Mouse (Mus musculus): Measurements from ENCODE around the gene Nek10. TPM values are rescaled to one million over a fixed set of nuclear protein-coding genes. Genes with fewer than 3 reads are reported as not detected.

Nek10 gene
- polyA plus RNA-seq, 1 experiment, result 0.96 TPM

DNA sequence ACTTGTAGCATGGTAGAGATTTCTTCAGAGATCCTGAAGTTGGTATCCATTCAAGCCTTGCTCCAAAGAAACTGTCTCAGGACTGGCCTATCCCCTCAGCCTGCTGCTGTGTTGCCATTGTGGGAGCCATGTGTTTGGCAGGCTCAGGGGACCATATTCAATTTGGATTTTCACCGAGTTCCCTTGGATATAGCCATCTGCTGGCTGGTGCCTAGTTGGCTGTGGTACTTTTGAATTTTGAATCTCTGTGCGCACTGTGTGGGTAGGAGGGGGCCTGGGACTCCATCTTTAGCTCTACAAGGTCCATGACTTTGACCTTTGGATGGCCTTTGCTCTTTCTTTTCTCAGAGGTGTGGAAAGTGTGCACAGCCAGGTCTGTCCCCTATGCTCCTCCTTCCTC is 66.8 kb downstream of the Nek10 start:
- no peak for DNase-seq (ENCODE audit: extremely low spot score in 1 of 2, low spot score in 1 of 2)

DNA sequence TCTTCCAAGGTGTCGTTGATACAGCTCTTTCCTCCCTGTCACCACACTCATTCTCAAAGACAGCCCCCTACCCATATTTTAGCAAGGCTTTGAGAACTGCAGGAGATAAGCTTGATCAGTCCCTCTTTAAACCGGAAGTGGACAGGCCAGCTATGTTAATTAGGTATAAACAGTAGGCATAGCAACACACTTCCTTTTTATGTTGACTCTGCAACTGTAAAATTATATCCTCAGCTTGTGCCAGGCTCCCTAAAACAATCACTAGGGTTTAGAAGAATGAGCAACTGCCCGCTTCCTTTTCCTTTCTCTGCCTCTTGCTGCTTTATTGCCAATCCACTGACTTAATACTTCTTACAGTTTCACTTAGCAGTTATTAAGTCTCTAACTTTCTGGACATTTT is 67.2 kb downstream of the Nek10 start:
- no peak for DNase-seq (ENCODE audit: extremely low spot score in 1 of 2, low spot score in 1 of 2)

- DNase-seq (ENCODE audit: extremely low spot score in 1 of 2, low spot score in 1 of 2), result no peak
Measured at GRCm38 (mm10) chr14:14871121-14871520, 67.9 kb downstream of the Nek10 start.

DNA sequence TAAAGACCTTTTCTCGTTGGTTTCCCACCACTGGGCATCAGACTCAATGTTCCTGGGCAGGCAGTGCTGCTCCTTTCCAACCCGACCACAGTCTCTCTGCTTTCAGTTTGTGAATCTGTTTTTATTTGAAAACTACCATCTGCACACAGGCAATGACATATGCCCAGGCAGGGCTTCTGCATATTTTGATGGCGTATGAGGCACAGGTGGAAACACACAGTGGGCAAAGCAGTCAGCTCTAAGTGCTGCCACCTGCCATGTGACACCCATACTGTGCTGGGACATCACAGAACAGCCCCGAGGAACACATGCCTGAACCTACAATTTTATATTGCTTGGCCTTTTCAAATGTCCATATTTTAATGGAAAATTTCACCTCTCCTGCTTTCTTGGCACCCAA is 68.5 kb downstream of the Nek10 start:
- no peak for DNase-seq (ENCODE audit: extremely low spot score in 1 of 2, low spot score in 1 of 2)

- DNase-seq (ENCODE audit: extremely low spot score in 1 of 2, low spot score in 1 of 2), result no peak
Measured at GRCm38 (mm10) chr14:14893932-14894652, 90.9 kb downstream of the Nek10 start.

GRCm38 (mm10) chr14:14894776-14895175 is 91.6 kb downstream of the Nek10 start:
- DNase-seq (ENCODE audit: extremely low spot score in 1 of 2, low spot score in 1 of 2), result no peak

- DNase-seq (ENCODE audit: extremely low spot score in 1 of 2, low spot score in 1 of 2), result no peak
Measured at GRCm38 (mm10) chr14:14895363-14895762, 92.1 kb downstream of the Nek10 start.

GRCm38 (mm10) chr14:14896399-14897136 is 93.4 kb downstream of the Nek10 start:
- no peak for DNase-seq (ENCODE audit: extremely low spot score in 1 of 2, low spot score in 1 of 2)

DNA sequence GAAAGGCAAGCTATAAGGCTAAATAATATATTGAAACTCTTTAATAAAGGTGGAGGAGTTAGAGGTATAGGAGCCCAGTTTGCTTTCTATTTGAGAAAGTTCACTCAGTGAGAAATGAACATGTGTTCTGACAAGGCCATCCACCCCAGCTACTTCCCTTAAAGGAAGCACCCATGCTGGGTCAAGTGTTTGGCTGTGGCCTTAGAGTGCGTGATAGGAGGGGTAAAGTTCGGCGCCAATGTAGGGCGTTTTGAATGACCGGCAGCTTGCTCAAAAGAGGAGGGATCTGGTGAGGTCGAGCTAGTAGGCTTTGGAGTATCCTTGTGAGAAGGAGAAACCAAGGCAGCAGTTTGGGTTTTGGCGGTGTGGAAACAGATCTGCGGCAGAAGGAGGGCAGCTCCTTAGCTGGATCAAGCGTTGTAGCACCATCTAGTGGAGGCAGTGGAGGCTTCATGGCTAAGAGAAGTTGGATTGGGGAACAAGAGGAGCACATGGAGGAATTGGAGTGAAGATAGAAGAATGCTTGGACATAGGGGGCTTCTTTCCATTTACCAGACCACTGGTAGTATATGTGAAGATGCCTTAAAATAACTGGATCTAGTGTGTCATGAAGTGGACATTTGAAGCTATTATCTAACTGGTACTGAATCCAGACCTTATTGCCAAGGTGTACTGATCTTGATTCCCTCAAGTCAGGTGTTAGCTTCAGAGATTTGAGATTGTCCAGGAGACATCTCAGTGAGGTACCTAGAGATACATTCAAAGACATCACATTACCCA is 101.7 kb downstream of the Nek10 start:
- DNase-seq (ENCODE audit: extremely low spot score in 1 of 2, low spot score in 1 of 2), result peak; percentile 52 to 90

DNA sequence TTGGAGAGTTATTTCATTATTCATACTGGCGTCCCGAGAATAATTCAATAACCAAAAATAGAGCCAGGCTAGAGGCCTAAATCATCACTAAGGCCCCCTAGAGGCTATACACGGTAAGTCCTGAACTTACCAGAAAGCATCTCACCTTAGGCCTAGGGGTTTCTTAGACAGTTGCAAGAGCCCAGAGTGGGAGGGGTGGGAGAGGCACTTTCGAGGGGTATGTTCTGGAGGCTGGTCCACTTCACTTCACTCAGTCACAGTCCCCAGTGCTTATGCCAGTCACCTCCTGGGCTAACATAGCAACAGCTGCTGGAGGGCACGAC is 102.3 kb downstream of the Nek10 start:
- DNase-seq (ENCODE audit: extremely low spot score in 1 of 2, low spot score in 1 of 2), result no peak

DNA sequence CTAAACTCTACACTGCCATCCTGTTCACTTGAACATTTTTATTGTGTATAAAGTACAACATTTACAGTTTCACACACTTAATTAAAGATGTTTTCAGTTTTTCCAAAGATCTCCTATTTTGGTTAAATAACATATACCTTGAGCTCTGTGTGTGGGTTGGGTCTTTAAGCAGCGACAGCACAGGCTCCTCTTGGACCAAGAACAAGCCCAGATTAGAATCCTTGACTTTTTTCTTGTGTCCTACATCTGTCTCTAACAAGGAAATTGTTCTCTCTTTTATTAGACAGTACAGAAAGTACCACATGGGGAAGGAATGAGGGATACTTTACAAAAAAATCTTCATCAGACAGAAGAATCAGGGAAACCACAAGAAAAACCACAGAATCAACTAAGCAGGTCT is 122.4 kb downstream of the Nek10 start:
- DNase-seq (ENCODE audit: extremely low spot score in 1 of 2, low spot score in 1 of 2), result no peak

DNA sequence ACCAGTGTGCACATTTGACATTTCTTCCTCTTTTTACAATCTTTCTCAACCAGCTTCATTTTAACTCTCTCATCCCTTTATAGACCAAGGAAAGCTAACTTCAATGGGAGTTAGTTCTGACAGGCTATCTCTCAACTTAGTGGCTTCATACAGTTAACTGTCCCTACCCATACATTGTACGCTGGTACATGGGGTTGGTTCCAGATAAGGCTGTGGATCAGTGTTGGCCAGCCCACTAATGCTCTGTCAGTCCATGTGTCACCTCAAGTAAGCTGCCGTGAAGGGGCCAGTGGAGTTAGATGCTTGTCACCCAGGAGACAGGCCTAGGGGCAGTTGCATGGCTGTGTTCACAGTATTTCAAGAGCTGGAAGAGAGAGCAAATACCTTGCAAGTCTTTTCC is 124.3 kb downstream of the Nek10 start:
- DNase-seq (ENCODE audit: extremely low spot score in 1 of 2, low spot score in 1 of 2), result no peak

DNA sequence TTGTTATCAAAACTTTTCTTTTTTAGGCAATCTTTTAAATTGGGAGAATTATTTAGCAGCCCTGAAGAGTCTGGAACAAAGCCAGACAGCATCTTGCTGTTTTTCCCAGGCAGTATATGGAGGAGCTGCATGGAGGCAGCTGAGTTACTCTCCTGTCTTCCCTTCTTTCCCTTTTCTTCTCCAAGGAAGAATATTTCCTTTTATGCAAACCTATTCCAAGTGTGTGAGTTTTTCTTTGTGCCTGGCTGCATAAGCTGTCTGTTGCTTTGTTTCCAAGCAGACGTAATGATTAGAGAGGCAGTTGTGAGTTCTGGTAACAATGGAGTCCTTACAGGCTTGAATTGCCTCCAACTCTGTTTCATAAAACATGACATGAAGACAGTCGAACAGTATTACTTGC is 131.8 kb downstream of the Nek10 start:
- no peak for DNase-seq (ENCODE audit: extremely low spot score in 1 of 2, low spot score in 1 of 2)

- no peak for DNase-seq (ENCODE audit: extremely low spot score in 1 of 2, low spot score in 1 of 2)
Measured at GRCm38 (mm10) chr14:14945930-14946329, 142.7 kb downstream of the Nek10 start.

- no peak for DNase-seq (ENCODE audit: extremely low spot score in 1 of 2, low spot score in 1 of 2)
Measured at GRCm38 (mm10) chr14:14949023-14949422, 145.8 kb downstream of the Nek10 start.

DNA sequence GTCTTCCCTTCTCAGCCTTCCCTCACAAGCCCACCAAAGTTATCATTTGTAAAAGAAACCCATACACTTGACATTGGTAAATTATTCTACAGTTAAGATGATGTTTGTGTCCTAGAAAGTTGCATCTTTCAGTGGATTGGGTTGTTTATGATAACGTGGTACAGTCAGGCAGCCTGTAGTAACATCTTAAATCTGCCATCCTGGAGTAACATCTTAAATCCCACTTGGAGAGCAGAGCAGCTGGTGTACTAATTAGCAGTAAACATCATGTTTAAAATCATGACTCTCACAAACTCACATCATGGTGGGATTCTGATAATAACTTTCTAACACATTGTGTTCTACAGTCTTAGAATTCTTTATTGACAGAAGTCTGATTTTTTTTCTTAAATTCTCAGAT is 148.6 kb downstream of the Nek10 start:
- no peak for DNase-seq (ENCODE audit: extremely low spot score in 1 of 2, low spot score in 1 of 2)

GRCm38 (mm10) chr14:14959780-14960440 is 156.7 kb downstream of the Nek10 start:
- DNase-seq (ENCODE audit: extremely low spot score in 1 of 2, low spot score in 1 of 2), result peak in 1 of 2 experiments; percentile 34

DNA sequence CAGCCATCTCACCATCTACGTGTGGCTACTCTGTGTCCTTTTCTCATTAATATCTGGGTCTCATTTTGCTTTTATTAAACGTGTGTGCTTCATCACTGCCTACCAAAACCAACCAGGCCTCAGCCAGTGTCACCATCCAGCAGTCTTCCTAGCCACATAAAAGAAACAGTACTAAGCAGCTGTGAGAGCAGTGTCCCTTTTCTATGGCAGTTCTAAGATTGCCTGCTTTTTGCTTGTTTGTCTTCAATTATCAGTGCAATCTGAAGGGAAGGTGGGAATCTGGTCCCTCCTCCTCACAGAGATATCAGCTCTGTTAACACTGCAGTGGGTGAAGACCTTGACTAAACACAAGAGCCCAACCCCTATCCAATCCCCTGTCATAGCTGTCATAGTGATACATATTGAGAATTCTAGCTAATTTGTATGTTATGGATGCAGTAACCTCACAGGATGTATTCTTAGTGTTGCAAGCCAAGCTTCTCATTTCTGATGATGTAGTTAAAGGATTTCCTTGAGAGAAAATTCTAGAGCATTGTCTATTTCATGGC is 157.3 kb downstream of the Nek10 start:
- no peak for DNase-seq (ENCODE audit: extremely low spot score in 1 of 2, low spot score in 1 of 2)

GRCm38 (mm10) chr14:14970633-14971032 is 167.4 kb downstream of the Nek10 start:
- DNase-seq (ENCODE audit: extremely low spot score in 1 of 2, low spot score in 1 of 2), result no peak

GRCm38 (mm10) chr14:14971056-14971455 is 167.8 kb downstream of the Nek10 start:
- DNase-seq (ENCODE audit: extremely low spot score in 1 of 2, low spot score in 1 of 2), result no peak

DNA sequence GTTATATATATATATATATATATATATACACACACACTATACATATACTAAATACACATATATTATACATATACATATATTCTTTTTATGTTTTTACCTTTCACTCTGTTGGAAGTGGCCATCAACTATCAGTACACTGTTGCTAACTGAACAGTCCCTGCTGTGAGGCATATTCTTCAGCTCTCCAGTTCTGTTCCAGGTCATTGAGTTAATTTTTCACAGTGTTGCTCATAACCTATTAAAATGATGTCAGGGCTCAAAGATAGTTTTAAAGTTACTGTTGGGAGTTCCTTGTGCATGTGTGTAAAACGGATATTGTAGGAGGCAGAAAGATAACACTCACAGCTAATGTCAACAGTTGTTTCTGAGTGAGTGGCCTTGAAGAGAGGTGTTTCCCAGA is 170.9 kb downstream of the Nek10 start:
- no peak for DNase-seq (ENCODE audit: extremely low spot score in 1 of 2, low spot score in 1 of 2)
